Mouse (Mus musculus) kidney, adult 2 months (tissue): ENCODE data around the gene Tnfrsf8.

Experiments used
- CTCF ChIP-seq: fragments of 200-500 bp; conservative IDR thresholded peaks from 2 replicates; pipeline ENCODE4 v1.5.1; 2011; ENCODE audit warnings: low read depth, mild to moderate bottlenecking, control low read depth, low read length, moderate library complexity, mixed read lengths; ENCODE audit not compliant: insufficient read depth, insufficient read length
- POLR2A ChIP-seq: fragments of 200-500 bp; IDR thresholded peaks from one replicate; pipeline ENCODE4 v1.6.1; 2011; ENCODE audit warnings: low read depth, low read length, control low read depth

GRCm38 (mm10) chr4:145246173-145247011 is 68.6 kb downstream of the Tnfrsf8 start, which contains the start of gene Tnfrsf1b:
- TF ChIP-seq CTCF: no peak
- TF ChIP-seq POLR2A: peak; percentile 39
